Mouse (Mus musculus) cerebellum, adult 2 months (tissue): Measurements from ENCODE around the gene Sesn1. TPM values are rescaled to one million over a fixed set of nuclear protein-coding genes. Genes with fewer than 3 reads are reported as not detected.

Experiments used
- DNase-seq, 2 experiments: peaks; one replicate each; pipeline ENCODE4 v3.0.0; 2021
- H3K27ac ChIP-seq: fragments of 200-500 bp; 2 replicates; pipeline ENCODE4 v1.5.1; 2012; ENCODE audit warnings: low read length, control low read depth, inconsistent platforms; ENCODE audit not compliant: insufficient read depth
- H3K27me3 ChIP-seq: fragments of 200-500 bp; 2 replicates; pipeline ENCODE4 v1.6.1; 2012; ENCODE audit warnings: inconsistent platforms, mild to moderate bottlenecking, low read length, moderate library complexity; ENCODE audit not compliant: control insufficient read depth, insufficient read depth
- H3K4me1 ChIP-seq: fragments of 200-500 bp; 2 replicates; pipeline ENCODE4 v1.6.1; 2011; ENCODE audit warnings: low read length; ENCODE audit not compliant: control insufficient read depth, insufficient read depth
- H3K4me3 ChIP-seq: fragments of 200-500 bp; replicated peaks from 2 replicates; pipeline ENCODE3; 2011; ENCODE audit warnings: mild to moderate bottlenecking, low read depth, low read length, control low read depth; ENCODE audit not compliant: insufficient read depth
- CTCF ChIP-seq: fragments of 200-500 bp; IDR thresholded peaks from 2 replicates; pipeline ENCODE4 v1.5.1; 2011; ENCODE audit warnings: low read depth, mild to moderate bottlenecking, control low read depth, low read length, moderate library complexity, borderline replicate concordance; ENCODE audit not compliant: insufficient read depth
- POLR2A ChIP-seq: fragments of 200-500 bp; IDR thresholded peaks from 2 replicates; pipeline ENCODE4 v1.6.1; 2011; ENCODE audit warnings: low read length, control low read depth, borderline replicate concordance; ENCODE audit not compliant: insufficient read depth
- WGBS: fragments of 180-500 bp; shearing (Covaris S2); methylation state at CpG from one replicate; pipeline ENCODE4 v1.1.7; 2018; 5-methylcytosine and 5-hydroxymethylcytosine counted together
- polyA plus RNA-seq: library from polyadenylated mRNA; depleted of rRNA; stranded (reverse); fragments of >200 nt; gene quantifications from 2 replicates; pipeline ENCODE4 v1.2.3, GENCODE M21; 2012

Sesn1 gene
- polyA plus RNA-seq, 1 experiment, result 67.7 TPM

GRCm38 (mm10) chr10:41880206-41880605, 70.5 kb downstream of the Sesn1 start:
- Histone ChIP-seq H3K4me1 (peaks cover 22% of the 10 kb centered on the region), H3K27ac (no peak overlapping the region), H3K27me3 (no peaks in the 10 kb centered on the region), H3K4me3 (no peak overlapping the region)
- WGBS, result 10% methylated on average over 4 of the region's 4 CpGs
- TF ChIP-seq CTCF (no peak), POLR2A (no peak)
- DNase-seq, result peak in 1 of 2 experiments; percentile 49

DNA sequence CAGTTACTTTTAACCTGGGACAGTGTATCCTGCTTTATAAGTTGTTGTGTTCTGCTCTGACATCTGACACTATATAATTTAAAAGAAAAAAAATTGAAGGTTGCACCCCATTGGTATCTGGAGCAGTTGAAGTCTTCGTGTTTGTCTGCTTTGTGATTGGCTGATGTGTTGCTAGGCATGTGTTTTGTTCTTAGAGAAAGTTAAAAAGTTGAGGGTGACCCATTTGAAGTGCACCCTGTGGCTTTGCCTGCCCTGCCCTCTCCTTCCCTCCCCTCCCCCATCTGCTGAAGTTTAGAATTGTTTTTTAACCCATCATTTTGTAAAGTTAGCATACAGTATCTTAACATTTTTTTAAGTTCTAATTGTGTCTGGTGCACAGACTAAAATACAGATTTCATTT, 71.0 kb downstream of the Sesn1 start:
- Histone ChIP-seq H3K4me3 (no peak overlapping the region), H3K27ac (no peak overlapping the region), H3K27me3 (no peaks in the 10 kb centered on the region), H3K4me1 (peaks cover 22% of the 10 kb centered on the region)
- TF ChIP-seq CTCF (no peak), POLR2A (no peak)
- DNase-seq, result no peak
- WGBS, result 33% methylated on average over 1 of the region's 1 CpGs

DNA sequence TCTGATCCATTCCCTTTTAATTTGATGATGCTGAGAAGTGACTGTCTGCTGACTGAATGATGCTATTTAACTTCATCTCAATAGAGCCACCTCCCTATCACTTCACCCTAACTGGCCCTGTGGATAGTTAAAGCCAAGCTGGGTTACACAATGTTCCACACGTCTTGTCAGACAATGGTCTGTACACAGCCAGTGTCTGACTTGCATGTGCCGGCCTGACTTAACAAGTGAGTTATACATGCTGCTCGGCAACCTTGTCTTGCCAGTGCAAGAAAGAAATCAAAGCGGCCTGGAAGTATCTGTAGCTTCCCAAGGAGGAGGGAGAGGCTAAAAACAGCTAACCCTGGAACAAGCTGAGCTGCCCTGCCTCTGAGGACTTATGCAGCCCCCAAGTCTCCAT, 71.7 kb downstream of the Sesn1 start:
- Histone ChIP-seq H3K4me3 (no peak overlapping the region), H3K27ac (no peak overlapping the region), H3K4me1 (peaks cover 22% of the 10 kb centered on the region), H3K27me3 (no peaks in the 10 kb centered on the region)
- DNase-seq, result no peak
- TF ChIP-seq CTCF (no peak), POLR2A (no peak)
- 60% methylated on average over 4 of the region's 4 CpGs for WGBS

- Histone ChIP-seq H3K27ac (no peak overlapping the region), H3K4me1 (peaks cover 18% of the 10 kb centered on the region; the same call in 1 of the 2 replicates), H3K4me3 (no peak overlapping the region), H3K27me3 (no peaks in the 10 kb centered on the region)
- TF ChIP-seq CTCF (no peak), POLR2A (no peak)
- DNase-seq, result no peak
- 59% methylated on average over 8 of the region's 8 CpGs for WGBS
Observed at GRCm38 (mm10) chr10:41883741-41884575, 74.2 kb downstream of the Sesn1 start.

GRCm38 (mm10) chr10:41887080-41887821, 77.5 kb downstream of the Sesn1 start:
- under 1% methylated on average over 63 of the region's 65 CpGs for WGBS
- peak; percentile 95 to 97 for DNase-seq
- TF ChIP-seq POLR2A, result peak; percentile 91
- TF ChIP-seq CTCF, result no peak

DNA sequence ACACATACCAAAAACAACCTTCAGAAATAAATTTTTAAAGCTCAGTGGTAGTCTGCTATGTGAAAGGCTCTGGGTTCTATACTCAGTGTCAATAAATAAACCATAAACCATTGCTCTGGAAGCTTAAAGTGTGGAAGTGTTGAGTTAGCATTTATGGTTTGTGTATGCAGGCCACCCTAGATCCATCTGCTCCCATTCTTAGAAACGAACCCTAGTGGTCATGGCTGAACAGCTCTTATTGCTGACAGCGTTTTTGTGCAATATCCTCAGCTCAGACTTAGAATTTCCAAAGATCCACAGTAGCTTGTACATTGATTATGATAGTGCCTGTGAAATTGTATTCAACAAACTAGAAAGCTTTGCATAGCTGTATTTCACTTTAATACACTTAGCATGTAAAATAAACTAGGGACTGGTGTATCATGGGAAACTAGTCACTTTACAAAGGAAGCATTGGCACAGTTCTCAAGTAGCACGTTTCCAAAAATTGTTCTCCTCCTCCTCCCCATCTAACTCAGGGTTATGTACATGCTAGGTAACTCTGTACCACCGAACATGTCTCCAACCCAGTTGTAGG, 78.7 kb downstream of the Sesn1 start:
- no peak overlapping the region; the same call in 1 of the 2 replicates for H3K27ac ChIP-seq
- WGBS, result 4% methylated on average over 4 of the region's 4 CpGs
- TF ChIP-seq POLR2A (no peak), CTCF (peak; percentile 39; the same call in 1 of the 2 replicates)
- no peaks in the 10 kb centered on the region for H3K27me3 ChIP-seq
- peak in 1 of 2 experiments; percentile 72 for DNase-seq
- H3K4me3 ChIP-seq, result peak overlapping the region; percentile 86
- peaks cover 13% of the 10 kb centered on the region; the same call in 1 of the 2 replicates for H3K4me1 ChIP-seq

More at GRCm38 (mm10) chr10:41887080-41887821, 77.5 kb downstream of the Sesn1 start:
- peaks cover 7% of the 10 kb centered on the region; the same call in 1 of the 2 replicates for H3K4me1 ChIP-seq
- H3K27me3 ChIP-seq, result no peaks in the 10 kb centered on the region
- H3K4me3 ChIP-seq, result peak overlapping the region; percentile 86
- H3K27ac ChIP-seq, result peak overlapping the region; percentile 96

DNA sequence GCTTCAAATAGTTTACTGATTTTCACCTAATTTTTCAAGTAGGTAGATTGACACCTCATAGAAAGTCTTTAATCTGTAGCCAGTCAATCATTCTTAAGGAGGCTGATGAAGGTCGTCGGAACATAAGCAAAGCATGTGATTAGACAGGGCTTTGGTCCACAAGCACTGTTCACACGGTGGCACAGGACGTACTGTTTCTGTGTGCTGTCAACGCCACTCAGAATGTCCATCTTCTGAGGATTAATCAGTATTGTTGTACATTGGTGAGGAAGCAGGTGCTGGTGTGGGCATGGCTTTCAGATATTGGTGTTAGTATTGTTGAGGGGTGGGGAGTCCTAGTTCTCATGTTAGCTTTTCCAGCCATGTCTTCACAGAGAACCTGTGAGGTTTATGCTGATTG, 79.8 kb downstream of the Sesn1 start:
- no peak for DNase-seq
- Histone ChIP-seq H3K4me1 (peaks cover 20% of the 10 kb centered on the region; the same call in 1 of the 2 replicates), H3K4me3 (peak overlapping the region; percentile 60), H3K27me3 (no peaks in the 10 kb centered on the region), H3K27ac (no peak overlapping the region)
- WGBS, result 8% methylated on average over 5 of the region's 5 CpGs
- TF ChIP-seq CTCF (no peak), POLR2A (no peak)

- Histone ChIP-seq H3K27me3 (no peaks in the 10 kb centered on the region), H3K4me3 (peak overlapping the region; percentile 28), H3K27ac (no peak overlapping the region), H3K4me1 (peaks cover 20% of the 10 kb centered on the region; the same call in 1 of the 2 replicates)
- no peak for DNase-seq
- TF ChIP-seq CTCF (no peak), POLR2A (no peak)
Observed at GRCm38 (mm10) chr10:41890537-41890936, 80.8 kb downstream of the Sesn1 start.
